Mouse (Mus musculus) lung, postnatal 0 days (tissue): ENCODE results near the gene Vmp1. TPM values are rescaled to one million over a fixed set of nuclear protein-coding genes. Genes with fewer than 3 reads are reported as not detected.

Experiments used
- ATAC-seq: fragments of 200-750 bp; cut with Nextera tagmentation; 2 replicates; pipeline ENCODE4 v1.8.0; 2017; ENCODE audit warnings: moderate library complexity
- DNase-seq: peaks from one replicate; pipeline ENCODE4 v3.0.0-alpha.2; 2016; ENCODE audit warnings: low spot score
- H3K27ac ChIP-seq: fragments of 300-500 bp; sonication (generic); 2 replicates; pipeline ENCODE4 v1.5.1; 2014; ENCODE audit warnings: antibody characterized with exemption, mild to moderate bottlenecking, low read length, mixed read lengths
- H3K27me3 ChIP-seq: fragments of 300-500 bp; sonication (generic); replicated peaks from 2 replicates; pipeline ENCODE4 v1.6.1; 2014; ENCODE audit warnings: low read length, mixed read lengths; ENCODE audit not compliant: insufficient read depth
- H3K36me3 ChIP-seq: fragments of 300-500 bp; sonication (generic); 2 replicates; pipeline ENCODE4 v1.6.1; 2014; ENCODE audit warnings: low read length, mixed read lengths; ENCODE audit not compliant: insufficient read depth
- H3K4me1 ChIP-seq: fragments of 300-500 bp; sonication (generic); 2 replicates; pipeline ENCODE4 v1.6.1; 2014; ENCODE audit warnings: antibody characterized with exemption, low read depth, low read length, mixed read lengths; ENCODE audit not compliant: insufficient read depth
- H3K4me2 ChIP-seq: fragments of 300-500 bp; sonication (generic); replicated peaks from 2 replicates; pipeline ENCODE4 v1.6.1; 2014; ENCODE audit warnings: low read depth, mild to moderate bottlenecking, low read length, moderate library complexity, mixed read lengths
- H3K4me3 ChIP-seq: fragments of 300-500 bp; sonication (generic); 2 replicates; pipeline ENCODE4 v1.5.1; 2014; ENCODE audit warnings: low read depth, low read length
- H3K9ac ChIP-seq: fragments of 300-500 bp; sonication (generic); replicated peaks from 2 replicates; pipeline ENCODE4 v1.6.1; 2014; ENCODE audit warnings: low read depth, mild to moderate bottlenecking
- H3K9me3 ChIP-seq: fragments of 300-500 bp; sonication (generic); 2 replicates; pipeline ENCODE4 v1.6.1; 2016; ENCODE audit warnings: low read length, mixed read lengths
- CTCF ChIP-seq: IDR thresholded peaks from 2 replicates; pipeline ENCODE4 v1.5.1; 2016; ENCODE audit warnings: antibody characterized with exemption, mild to moderate bottlenecking
- EP300 ChIP-seq: IDR thresholded peaks from 2 replicates; pipeline ENCODE4 v1.6.1; 2016; ENCODE audit warnings: antibody characterized with exemption, mild to moderate bottlenecking, control low read depth
- WGBS: fragments of 180-500 bp; shearing (Covaris S2); extraction: QIAGEN DNeasy Blood & Tissue Kit; methylation state at CpG from one replicate; pipeline ENCODE4 v1.1.7; 2014; 5-methylcytosine and 5-hydroxymethylcytosine counted together
- polyA plus RNA-seq: library from polyadenylated mRNA; unstranded; fragments of >200 nt; fragmentation: Nextera tagmentation; extraction: Ambion mirVana; gene quantifications from 2 replicates; pipeline ENCODE4 v1.2.1, GENCODE M21; 2015

Vmp1 gene
- polyA plus RNA-seq, 1 experiment from 2014 or later = 181 TPM

DNA sequence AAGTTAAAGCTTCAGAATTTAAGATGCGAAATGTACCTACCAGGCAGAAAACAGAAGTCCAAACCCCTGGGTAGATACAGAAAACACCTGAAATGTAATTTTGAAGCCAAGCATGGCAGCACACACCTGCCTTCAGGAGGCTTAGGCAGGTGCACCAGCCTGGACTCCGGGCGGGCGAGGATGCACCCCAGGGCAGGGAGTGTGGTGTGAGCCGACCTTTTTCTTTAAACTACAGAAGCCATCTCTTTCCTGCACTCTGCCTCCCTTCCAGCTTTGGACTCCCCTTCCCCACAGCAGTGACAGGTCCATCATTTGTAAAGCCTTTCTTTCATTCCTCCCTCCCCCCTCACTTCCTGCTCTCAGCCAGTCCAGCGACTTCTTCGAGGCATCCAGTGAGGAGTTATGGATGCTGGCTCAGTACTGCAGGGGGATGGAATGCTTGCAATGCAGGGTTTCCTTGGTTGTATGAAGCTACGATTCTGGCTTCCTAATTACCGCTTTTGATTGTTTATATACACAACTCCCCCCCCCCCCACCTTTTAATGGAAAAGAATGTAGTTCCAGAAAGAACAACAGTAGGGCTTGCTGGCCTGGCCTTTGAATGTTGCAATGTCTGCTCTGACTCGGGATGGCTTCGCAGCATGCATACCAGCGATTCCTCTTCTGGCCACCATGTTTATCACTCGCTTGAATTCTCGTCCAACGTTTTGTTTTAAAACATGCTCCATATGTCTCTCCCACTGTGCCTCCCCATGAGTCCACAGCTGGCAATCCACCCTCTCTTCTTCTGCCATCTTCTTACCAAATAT is 112.4 kb downstream of the Vmp1 start:
- peak; percentile 92 for DNase-seq
- WGBS = 24% methylated on average over 15 of the region's 15 CpGs
- no peak overlapping the region for H3K9ac ChIP-seq

DNA sequence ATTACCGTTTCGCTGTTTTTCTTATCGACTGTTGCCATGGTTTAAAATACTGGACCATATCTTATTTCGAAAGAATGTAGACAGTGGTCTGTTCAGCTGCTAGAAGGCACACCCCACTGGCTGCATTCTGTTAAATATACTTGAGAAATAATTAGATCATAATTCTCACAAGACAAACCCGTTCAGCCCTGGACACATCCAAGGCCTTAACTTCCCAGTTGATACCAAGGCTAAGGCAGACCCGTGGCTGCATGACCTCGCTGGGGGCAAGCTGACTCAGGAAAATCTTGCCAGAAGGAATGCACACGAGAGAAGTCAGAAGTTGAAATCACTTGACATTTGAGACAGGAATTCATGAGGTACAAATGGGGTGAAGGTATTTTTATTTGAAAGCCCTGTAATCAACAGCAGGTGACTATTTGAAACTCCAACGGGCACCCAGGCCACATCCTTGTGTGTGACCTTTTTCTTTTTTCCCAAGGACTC is 113.3 kb downstream of the Vmp1 start:
- TF ChIP-seq EP300 (0 out of 2 replicates have a peak, but pooled peaks have one; percentile 24), CTCF (no peak)
- no peaks in the 10 kb centered on the region for H3K27me3 ChIP-seq
- peaks cover 6% of the 10 kb centered on the region; the same call in 1 of the 2 replicates for H3K4me1 ChIP-seq
- H3K9me3 ChIP-seq = no peaks in the 10 kb centered on the region
- ATAC-seq (peak; percentile 13; the same call in 1 of the 2 replicates), DNase-seq (peak; percentile 73)
- H3K9ac ChIP-seq = no peak overlapping the region
- 36% methylated on average over 9 of the region's 9 CpGs for WGBS
- H3K4me3 ChIP-seq = no peak overlapping the region
- peak overlapping the region; percentile 68; the same call in 1 of the 2 replicates for H3K27ac ChIP-seq
- H3K4me2 ChIP-seq = no peak overlapping the region
- no peaks in the 10 kb centered on the region for H3K36me3 ChIP-seq

More for the DNA sequence above, 112.4 kb downstream of the Vmp1 start:
- peak; percentile 76 for ATAC-seq
- no peak overlapping the region for H3K4me3 ChIP-seq
- H3K4me1 ChIP-seq = peaks cover 11% of the 10 kb centered on the region; the same call in 1 of the 2 replicates
- no peak overlapping the region for H3K4me2 ChIP-seq
- no peaks in the 10 kb centered on the region for H3K36me3 ChIP-seq
- H3K9me3 ChIP-seq = no peaks in the 10 kb centered on the region
- H3K27ac ChIP-seq = peak overlapping the region; percentile 68
- H3K27me3 ChIP-seq = no peaks in the 10 kb centered on the region
- TF ChIP-seq CTCF = peak; percentile 21; the same call in 1 of the 2 replicates
- no peak; the same call in none of the 2 replicates for TF ChIP-seq EP300

DNA sequence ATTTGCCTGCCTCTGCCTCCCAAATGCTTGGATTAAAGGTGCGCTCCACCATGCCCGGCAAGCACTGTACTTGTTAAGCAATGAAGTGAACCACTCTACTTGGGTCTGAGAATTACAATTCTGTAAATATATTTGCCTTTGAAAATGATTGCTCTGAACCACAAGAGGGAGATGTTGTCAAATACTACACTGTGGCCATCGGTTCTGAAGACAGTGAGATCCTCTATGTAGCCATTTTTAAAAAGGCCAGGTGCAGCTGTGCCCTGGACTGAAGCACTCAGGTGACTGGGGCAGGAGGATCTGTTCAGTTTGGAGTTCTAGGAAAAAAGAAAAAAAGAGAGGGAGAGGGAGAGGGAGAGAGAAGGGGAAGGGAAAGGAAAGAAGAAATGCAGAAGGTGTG is 115.2 kb downstream of the Vmp1 start:
- Histone ChIP-seq H3K27me3 (no peaks in the 10 kb centered on the region), H3K36me3 (no peaks in the 10 kb centered on the region), H3K4me3 (no peak overlapping the region), H3K9me3 (no peaks in the 10 kb centered on the region), H3K4me1 (peaks cover 6% of the 10 kb centered on the region; the same call in 1 of the 2 replicates), H3K9ac (no peak overlapping the region), H3K27ac (no peak overlapping the region), H3K4me2 (no peak overlapping the region)
- WGBS = 45% methylated on average over 3 of the region's 3 CpGs
- peak; percentile 34 for ATAC-seq
- DNase-seq = peak; percentile 91
- TF ChIP-seq CTCF (peak; percentile 86), EP300 (no peak)

DNA sequence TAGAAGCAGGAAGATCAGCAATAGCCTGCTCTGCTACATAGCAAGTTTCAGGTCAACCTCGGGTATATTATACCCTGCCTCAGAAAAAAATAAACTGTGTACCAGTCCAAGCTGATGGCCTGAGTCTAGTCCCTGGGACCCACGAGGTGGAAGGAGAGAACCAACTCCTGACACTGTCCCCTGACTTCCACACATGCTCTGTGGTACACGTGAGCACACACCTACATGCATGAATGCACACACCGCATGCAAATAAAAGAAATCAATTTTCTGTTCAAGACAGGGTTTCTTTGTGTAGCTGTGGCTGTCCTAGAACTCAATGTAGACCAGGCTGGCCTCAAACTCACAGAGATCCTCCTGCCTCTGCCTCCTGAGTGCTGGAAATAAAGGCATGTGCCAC is 125.4 kb downstream of the Vmp1 start:
- WGBS = 87% methylated on average over 4 of the region's 4 CpGs
- H3K9ac ChIP-seq = no peak overlapping the region
- no peak overlapping the region for H3K4me2 ChIP-seq
- H3K4me3 ChIP-seq = no peak overlapping the region
- H3K36me3 ChIP-seq = peaks cover 4% of the 10 kb centered on the region; the same call in 1 of the 2 replicates
- H3K9me3 ChIP-seq = no peaks in the 10 kb centered on the region
- ATAC-seq = no peak
- TF ChIP-seq EP300 (no peak), CTCF (no peak)
- DNase-seq = no peak
- H3K27me3 ChIP-seq = no peaks in the 10 kb centered on the region
- no peaks in the 10 kb centered on the region for H3K4me1 ChIP-seq
- H3K27ac ChIP-seq = no peak overlapping the region

DNA sequence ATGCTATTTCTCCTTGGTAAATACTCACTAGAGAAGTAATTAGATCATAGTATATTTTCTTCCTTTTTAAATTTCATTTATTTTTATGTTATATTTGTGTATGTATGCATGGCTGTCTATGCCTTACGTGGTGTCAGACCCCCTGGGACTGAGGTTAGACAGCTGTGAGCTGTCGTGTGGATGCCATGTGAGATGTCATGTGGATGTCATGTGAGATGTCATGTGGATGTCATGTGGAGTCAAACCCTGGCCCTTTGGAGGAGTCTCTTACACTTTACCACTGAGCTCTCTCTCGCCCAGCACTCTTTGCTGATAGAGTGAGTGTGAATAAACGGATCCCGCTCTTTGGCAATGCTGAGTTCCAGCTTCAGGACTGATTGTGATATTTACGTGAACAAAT is 130.1 kb downstream of the Vmp1 start:
- no peaks in the 10 kb centered on the region for H3K36me3 ChIP-seq
- H3K27me3 ChIP-seq = no peaks in the 10 kb centered on the region
- no peak for TF ChIP-seq EP300
- no peak for TF ChIP-seq CTCF
- H3K4me1 ChIP-seq = no peaks in the 10 kb centered on the region
- 82% methylated on average over 6 of the region's 6 CpGs for WGBS
- no peak overlapping the region for H3K4me2 ChIP-seq
- no peak for ATAC-seq
- no peak overlapping the region for H3K27ac ChIP-seq
- DNase-seq = no peak
- H3K4me3 ChIP-seq = no peak overlapping the region
- no peak overlapping the region for H3K9ac ChIP-seq
- H3K9me3 ChIP-seq = no peaks in the 10 kb centered on the region

DNA sequence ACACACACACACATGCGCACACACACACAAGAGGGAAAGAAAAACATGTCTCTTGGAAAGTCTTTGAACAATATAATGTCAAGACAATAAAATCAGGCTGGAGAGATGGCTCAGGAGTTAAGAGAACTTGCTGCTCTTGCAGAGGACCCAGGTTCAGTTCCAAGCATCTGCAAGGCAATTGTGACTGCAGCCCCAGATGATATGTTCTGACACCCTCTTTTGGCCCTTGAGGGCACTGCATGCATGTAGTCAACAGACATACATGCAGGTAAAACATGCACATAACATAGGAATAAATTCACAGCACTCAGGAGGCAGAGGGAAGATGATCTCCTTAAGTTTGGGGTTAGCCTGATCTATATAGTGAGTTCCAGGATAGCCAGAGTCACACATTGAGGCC is 136.2 kb downstream of the Vmp1 start:
- whole genome bisulfite sequencing = 100% methylated on average over 1 of the region's 1 CpGs
- no peak overlapping the region for H3K9ac ChIP-seq

More for the DNA sequence above, 136.2 kb downstream of the Vmp1 start:
- TF ChIP-seq EP300 (no peak), CTCF (peak; percentile 31; the same call in 1 of the 2 replicates)
- Histone ChIP-seq H3K27me3 (no peaks in the 10 kb centered on the region), H3K36me3 (no peaks in the 10 kb centered on the region), H3K4me2 (no peak overlapping the region), H3K4me3 (no peak overlapping the region), H3K27ac (no peak overlapping the region), H3K9me3 (no peaks in the 10 kb centered on the region), H3K4me1 (peaks cover 5% of the 10 kb centered on the region; the same call in 1 of the 2 replicates)
- no peak for ATAC-seq
- no peak for DNase-seq
